Mouse (Mus musculus) spleen, adult 2 months (tissue): ENCODE data around the gene A530016L24Rik. TPM values are rescaled to one million over a fixed set of nuclear protein-coding genes. Genes with fewer than 3 reads are reported as not detected.

Source experiments
- DNase-seq, 2 experiments: peaks; one replicate each; pipeline versions ENCODE4 v3.0.0 to v3.0.0-alpha.2; 2012 to 2021; ENCODE audit warnings: low spot score in 2 of 2, low read depth in 1 of 2
- H3K27ac ChIP-seq: fragments of 200-500 bp; 2 replicates; pipeline ENCODE4 v1.5.1; 2012; ENCODE audit warnings: low read length, inconsistent platforms; ENCODE audit not compliant: insufficient read depth
- H3K27me3 ChIP-seq: fragments of 200-500 bp; 2 replicates; pipeline ENCODE4 v1.6.1; 2012; ENCODE audit warnings: mild to moderate bottlenecking, moderate library complexity, low read length, inconsistent platforms; ENCODE audit not compliant: control insufficient read depth, insufficient read depth
- H3K36me3 ChIP-seq: fragments of 200-500 bp; 2 replicates; pipeline ENCODE4 v1.6.1; 2012; ENCODE audit warnings: mild to moderate bottlenecking, low read length, inconsistent platforms; ENCODE audit not compliant: control insufficient read depth, insufficient read depth
- H3K4me1 ChIP-seq: fragments of 200-500 bp; 2 replicates; pipeline ENCODE4 v1.6.1; 2011; ENCODE audit warnings: inconsistent platforms; ENCODE audit not compliant: control insufficient read depth, insufficient read depth, insufficient read length
- H3K4me3 ChIP-seq: fragments of 200-500 bp; 2 replicates; pipeline ENCODE4 v1.5.1; 2011; ENCODE audit warnings: mild to moderate bottlenecking, inconsistent platforms; ENCODE audit not compliant: insufficient read depth, insufficient read length; ENCODE audit errors: extremely low read depth
- CTCF ChIP-seq: fragments of 200-500 bp; IDR thresholded peaks from 2 replicates; pipeline ENCODE4 v1.5.1; 2011; ENCODE audit warnings: mild to moderate bottlenecking, inconsistent platforms; ENCODE audit not compliant: insufficient read depth, insufficient read length, insufficient replicate concordance; ENCODE audit errors: extremely low read depth
- POLR2A ChIP-seq: fragments of 200-500 bp; IDR thresholded peaks from 2 replicates; pipeline ENCODE4 v1.6.1; 2011; ENCODE audit warnings: low read depth, low read length, inconsistent platforms
- WGBS: fragments of 180-500 bp; shearing (Covaris S2); methylation state at CpG from one replicate; pipeline ENCODE4 v1.1.7; 2018; 5-methylcytosine and 5-hydroxymethylcytosine counted together
- polyA plus RNA-seq: library from polyadenylated mRNA; depleted of rRNA; stranded (reverse); fragments of >200 nt; gene quantifications from 2 replicates; pipeline ENCODE4 v1.2.3, GENCODE M21; 2012

The A530016L24Rik gene
- polyA plus RNA-seq, 1 experiment = 0.53 TPM

- H3K36me3 ChIP-seq = no peaks in the 10 kb centered on the region
- no peak for DNase-seq
- H3K4me1 ChIP-seq = no peaks in the 10 kb centered on the region
- no peak for TF ChIP-seq CTCF
- TF ChIP-seq POLR2A = no peak
- no peak overlapping the region for H3K27ac ChIP-seq
- H3K27me3 ChIP-seq = no peaks in the 10 kb centered on the region
- no peak overlapping the region for H3K4me3 ChIP-seq
- WGBS = 76% methylated on average over 8 of the region's 8 CpGs
Observed at GRCm38 (mm10) chr12:112497731-112498130, 8.5 kb downstream of the A530016L24Rik start.

GRCm38 (mm10) chr12:112498683-112499082, 9.4 kb downstream of the A530016L24Rik start:
- no peak for TF ChIP-seq POLR2A
- TF ChIP-seq CTCF = peak; percentile 7; the same call in 1 of the 2 replicates
- H3K36me3 ChIP-seq = no peaks in the 10 kb centered on the region
- no peaks in the 10 kb centered on the region for H3K27me3 ChIP-seq
- no peak overlapping the region for H3K27ac ChIP-seq
- no peaks in the 10 kb centered on the region for H3K4me1 ChIP-seq
- no peak overlapping the region for H3K4me3 ChIP-seq
- 26% methylated on average over 11 of the region's 11 CpGs for WGBS
- DNase-seq = no peak

GRCm38 (mm10) chr12:112503003-112503771, 13.9 kb downstream of the A530016L24Rik start:
- DNase-seq = no peak
- H3K36me3 ChIP-seq = no peaks in the 10 kb centered on the region
- H3K4me3 ChIP-seq = no peak overlapping the region
- WGBS = 26% methylated on average over 19 of the region's 19 CpGs
- H3K27me3 ChIP-seq = no peaks in the 10 kb centered on the region
- H3K4me1 ChIP-seq = no peaks in the 10 kb centered on the region
- TF ChIP-seq CTCF (no peak), POLR2A (no peak)
- H3K27ac ChIP-seq = no peak overlapping the region

GRCm38 (mm10) chr12:112506267-112506666, 17.0 kb downstream of the A530016L24Rik start:
- H3K27me3 ChIP-seq = no peaks in the 10 kb centered on the region
- TF ChIP-seq CTCF = no peak
- TF ChIP-seq POLR2A = no peak
- H3K4me1 ChIP-seq = no peaks in the 10 kb centered on the region
- no peak overlapping the region for H3K4me3 ChIP-seq
- H3K36me3 ChIP-seq = no peaks in the 10 kb centered on the region
- 77% methylated on average over 6 of the region's 6 CpGs for WGBS
- no peak for DNase-seq
- H3K27ac ChIP-seq = no peak overlapping the region

- TF ChIP-seq CTCF = no peak
- TF ChIP-seq POLR2A = no peak
- Histone ChIP-seq H3K36me3 (no peaks in the 10 kb centered on the region), H3K27me3 (no peaks in the 10 kb centered on the region), H3K27ac (no peak overlapping the region), H3K4me1 (no peaks in the 10 kb centered on the region), H3K4me3 (no peak overlapping the region)
- DNase-seq = no peak
- 61% methylated on average over 4 of the region's 4 CpGs for WGBS
Observed at GRCm38 (mm10) chr12:112507264-112507663, 18.0 kb downstream of the A530016L24Rik start.

GRCm38 (mm10) chr12:112507984-112508383, 18.7 kb downstream of the A530016L24Rik start:
- H3K36me3 ChIP-seq = no peaks in the 10 kb centered on the region
- H3K27ac ChIP-seq = no peak overlapping the region
- no peaks in the 10 kb centered on the region for H3K4me1 ChIP-seq
- H3K4me3 ChIP-seq = no peak overlapping the region
- WGBS = 80% methylated on average over 3 of the region's 3 CpGs
- no peak for DNase-seq
- TF ChIP-seq POLR2A = no peak
- no peak for TF ChIP-seq CTCF
- H3K27me3 ChIP-seq = no peaks in the 10 kb centered on the region

GRCm38 (mm10) chr12:112510365-112510732, 21.1 kb downstream of the A530016L24Rik start:
- no peaks in the 10 kb centered on the region for H3K4me1 ChIP-seq
- TF ChIP-seq CTCF (no peak), POLR2A (no peak)

More at GRCm38 (mm10) chr12:112510365-112510732, 21.1 kb downstream of the A530016L24Rik start:
- Histone ChIP-seq H3K36me3 (no peaks in the 10 kb centered on the region), H3K27me3 (no peaks in the 10 kb centered on the region), H3K27ac (no peak overlapping the region), H3K4me3 (no peak overlapping the region)
- no peak for DNase-seq
- 37% methylated on average over 7 of the region's 7 CpGs for WGBS
